Mouse (Mus musculus): Measurements from ENCODE around the gene Gmpr.
A peak's percentile ranks its signal among the peaks of the same experiment; 100 is the strongest.

- TF ChIP-seq CTCF (IDR thresholded peaks at IDR 0.05) (peak; percentile 68), EP300 (IDR thresholded peaks at IDR 0.05) (0 out of 2 replicates have a peak, but pooled peaks have one; percentile 15)
Measured at GRCm38 (mm10) chr13:45577784-45578183, 70.5 kb downstream of the Gmpr start.

Data from lung, postnatal 0 days (tissue).